Mouse (Mus musculus): ENCODE measurements around the gene H2-Q1. TPM values are rescaled to one million over a fixed set of nuclear protein-coding genes. Genes with fewer than 3 reads are reported as not detected.
"Not testable (repeated sequence)": the region's sequence is repeated elsewhere in the genome, so short reads cannot be mapped to it uniquely, and the experiment has no call there.

Gene H2-Q1
- under 1 TPM in 3 of 4 experiments, not detected in 1; 0.17 to 0.65 (median 0.21) TPM for total RNA-seq (2022)

- no peak for DNase-seq (ENCODE audit: low spot score in 2 of 2)
Observed at GRCm38 (mm10) chr17:35320327-35321081, at the start of gene H2-Q1. TSS of gene H2-Q1 (plus strand) at chr17:35320405.

GRCm38 (mm10) chr17:35272249-35272648 lies 48.0 kb upstream of the H2-Q1 start:
- DNase-seq (ENCODE audit: low spot score in 2 of 2), result no peak

GRCm38 (mm10) chr17:35274770-35275169 lies 45.4 kb upstream of the H2-Q1 start:
- peak; percentile 78 for DNase-seq (ENCODE audit: low spot score in 2 of 2)

GRCm38 (mm10) chr17:35276304-35276864 lies 43.8 kb upstream of the H2-Q1 start:
- DNase-seq (ENCODE audit: low spot score in 2 of 2), result no peak

GRCm38 (mm10) chr17:35278049-35278448 lies 42.2 kb upstream of the H2-Q1 start:
- no peak for DNase-seq (ENCODE audit: low spot score in 2 of 2)

GRCm38 (mm10) chr17:35278957-35279688 lies 41.1 kb upstream of the H2-Q1 start:
- no peak for DNase-seq (ENCODE audit: low spot score in 2 of 2)

GRCm38 (mm10) chr17:35280276-35280675 lies 39.9 kb upstream of the H2-Q1 start:
- DNase-seq (ENCODE audit: low spot score in 2 of 2), result no peak

GRCm38 (mm10) chr17:35285431-35285830 lies 34.8 kb upstream of the H2-Q1 start:
- DNase-seq (ENCODE audit: low spot score in 2 of 2), result no peak

- not testable (repeated sequence) for DNase-seq (ENCODE audit: low spot score in 2 of 2)
Observed at GRCm38 (mm10) chr17:35295796-35296195, 24.4 kb upstream of the H2-Q1 start.

- not testable (repeated sequence) for DNase-seq (ENCODE audit: low spot score in 2 of 2)
Observed at GRCm38 (mm10) chr17:35300261-35300945, 19.8 kb upstream of the H2-Q1 start.

GRCm38 (mm10) chr17:35301645-35302258 lies 18.5 kb upstream of the H2-Q1 start:
- peak; percentile 80 for DNase-seq (ENCODE audit: low spot score in 2 of 2)

- no peak for DNase-seq (ENCODE audit: low spot score in 2 of 2)
Observed at GRCm38 (mm10) chr17:35303271-35303670, 16.9 kb upstream of the H2-Q1 start.

GRCm38 (mm10) chr17:35303756-35304350 lies 16.4 kb upstream of the H2-Q1 start:
- DNase-seq (ENCODE audit: low spot score in 2 of 2), result no peak

- no peak for DNase-seq (ENCODE audit: low spot score in 2 of 2)
Observed at GRCm38 (mm10) chr17:35304478-35304877, 15.7 kb upstream of the H2-Q1 start.

GRCm38 (mm10) chr17:35304921-35305320 lies 15.3 kb upstream of the H2-Q1 start:
- not testable (repeated sequence) for DNase-seq (ENCODE audit: low spot score in 2 of 2)

GRCm38 (mm10) chr17:35318671-35319070 lies 1.5 kb upstream of the H2-Q1 start:
- no peak for DNase-seq (ENCODE audit: low spot score in 2 of 2)

GRCm38 (mm10) chr17:35325124-35325523 lies 4.9 kb downstream of the H2-Q1 start:
- DNase-seq (ENCODE audit: low spot score in 2 of 2), result not testable (repeated sequence)

GRCm38 (mm10) chr17:35326000-35326399 lies 5.8 kb downstream of the H2-Q1 start:
- not testable (repeated sequence) for DNase-seq (ENCODE audit: low spot score in 2 of 2)

- DNase-seq (ENCODE audit: low spot score in 2 of 2), result not testable (repeated sequence)
Observed at GRCm38 (mm10) chr17:35329714-35330113, 9.5 kb downstream of the H2-Q1 start.

GRCm38 (mm10) chr17:35331546-35331945 lies 11.3 kb downstream of the H2-Q1 start:
- not testable (repeated sequence) for DNase-seq (ENCODE audit: low spot score in 2 of 2)
